Mouse (Mus musculus) erythroblast, embryonic 14.5 days (primary cell): ENCODE measurements around the gene Olfr986.

Experiments used
- GATA1 ChIP-seq: IDR thresholded peaks from 2 replicates; pipeline ENCODE4 v1.6.1; 2012; ENCODE audit warnings: low read length, inconsistent platforms, mixed read lengths
- TAL1 ChIP-seq: IDR thresholded peaks from 3 replicates; pipeline ENCODE4 v1.6.1; 2012; ENCODE audit warnings: low read length, inconsistent platforms, mixed read lengths

GRCm38 (mm10) chr9:40136987-40137688, 43.6 kb upstream of the Olfr986 start:
- no peak for TF ChIP-seq TAL1
- no peak for TF ChIP-seq GATA1
